Mouse (Mus musculus): Measurements from ENCODE around the gene Flvcr1.

- no peak for TF ChIP-seq GABPA (IDR thresholded peaks at IDR 0.05; ENCODE audit: insufficient replicate concordance, low read depth, low read length)
- TF ChIP-seq CTCF (conservative IDR thresholded peaks at IDR 0.05 in 1 of 2, IDR thresholded peaks at IDR 0.05 in 1 of 2; ENCODE audit: low read depth in 2 of 2, low read length in 2 of 2), result no peak
- no peak for TF ChIP-seq NELFE (IDR thresholded peaks at IDR 0.05; ENCODE audit: low read depth, low read length)
- no peak for TF ChIP-seq USF2 (conservative IDR thresholded peaks at IDR 0.05; ENCODE audit: low read depth, low read length)
- TF ChIP-seq MAX (IDR thresholded peaks at IDR 0.05; ENCODE audit: low read length), result no peak
- TF ChIP-seq ZKSCAN1 (IDR thresholded peaks at IDR 0.05; ENCODE audit: borderline replicate concordance, low read depth, low read length), result no peak
- no peak for TF ChIP-seq UBTF (IDR thresholded peaks at IDR 0.05; ENCODE audit: low read depth, low read length)
- TF ChIP-seq EP300 (IDR thresholded peaks at IDR 0.05; ENCODE audit: low read length), result no peak
Observed at GRCm38 (mm10) chr1:190968010-190968409, 57.9 kb downstream of the Flvcr1 start.
